Mouse (Mus musculus) neural tube, embryonic 14.5 days (tissue): ENCODE measurements around the gene Dydc1. TPM values are rescaled to one million over a fixed set of nuclear protein-coding genes. Genes with fewer than 3 reads are reported as not detected.

Source experiments
- polyA plus RNA-seq: library from polyadenylated mRNA; unstranded; fragments of >200 nt; fragmentation: Nextera tagmentation; extraction: Ambion mirVana; gene quantifications from 2 replicates; pipeline ENCODE4 v1.2.1, GENCODE M21; 2014

Dydc1 gene
- polyA plus RNA-seq, 1 experiment from 2014 or later, result not detected

Other genes with a start within 250 kb of the Dydc1 start
- 1.7 and 1.9 TPM in 2 replicates for gene Sh2d4b, start 179.6 kb upstream of the Dydc1 start, polyA plus RNA-seq
- 45.2 and 66.3 TPM in 2 replicates for gene Tspan14, start 106.1 kb upstream of the Dydc1 start, polyA plus RNA-seq
- 102 and 108 TPM in 2 replicates for gene Fam213a, start 59.1 kb upstream of the Dydc1 start, polyA plus RNA-seq
- 0.78 TPM in 1 of 2 replicates, not detected in the other for gene Dydc2, start 3.7 kb upstream of the Dydc1 start, polyA plus RNA-seq
- gene Mat1a, start 32.1 kb downstream of the Dydc1 start, polyA plus RNA-seq, result not detected in 2 replicates
- gene Sftpa1, start 58.9 kb downstream of the Dydc1 start, polyA plus RNA-seq, result not detected in 2 replicates
- not detected in 2 replicates for gene Mbl1, start 78.5 kb downstream of the Dydc1 start, polyA plus RNA-seq
- gene Sftpd, start 112.2 kb downstream of the Dydc1 start, polyA plus RNA-seq, result not detected in 2 replicates
- gene Gm2832, start 205.9 kb downstream of the Dydc1 start, polyA plus RNA-seq, result 0.33 and 0.49 TPM in 2 replicates